Mouse (Mus musculus) intestine, embryonic 15.5 days (tissue): ENCODE measurements at regions not wholly inside any gene's neighbourhood (a gene's known extent, or its start where the extent isn't known, plus 50 kb on each side); places are given as distances from the start of the nearest gene placed in this dataset.

Experiments used
- ATAC-seq: fragments of 200-750 bp; cut with Nextera tagmentation; 2 replicates; pipeline ENCODE4 v1.8.0; 2017; ENCODE audit warnings: moderate TSS enrichment, moderate library complexity
- H3K27ac ChIP-seq: fragments of 300-500 bp; sonication (generic); 2 replicates; pipeline ENCODE4 v1.5.1; 2015; ENCODE audit warnings: mild to moderate bottlenecking, inconsistent platforms
- H3K27me3 ChIP-seq: fragments of 300-500 bp; sonication (generic); replicated peaks from 2 replicates; pipeline ENCODE4 v1.6.1; 2015; ENCODE audit warnings: inconsistent platforms
- H3K36me3 ChIP-seq: fragments of 300-500 bp; sonication (generic); 2 replicates; pipeline ENCODE4 v1.6.1; 2015; ENCODE audit warnings: inconsistent platforms
- H3K4me1 ChIP-seq: fragments of 300-500 bp; sonication (generic); replicated peaks from 2 replicates; pipeline ENCODE4 v1.6.1; 2015; ENCODE audit warnings: inconsistent platforms
- H3K4me2 ChIP-seq: fragments of 300-500 bp; sonication (generic); replicated peaks from 2 replicates; pipeline ENCODE4 v1.6.1; 2015; ENCODE audit warnings: mild to moderate bottlenecking, inconsistent platforms
- H3K4me3 ChIP-seq: fragments of 300-500 bp; sonication (generic); replicated peaks from 2 replicates; pipeline ENCODE4 v1.5.1; 2015; ENCODE audit warnings: inconsistent platforms
- H3K9ac ChIP-seq: fragments of 300-500 bp; sonication (generic); 2 replicates; pipeline ENCODE4 v1.6.1; 2015; ENCODE audit warnings: inconsistent platforms
- H3K9me3 ChIP-seq: fragments of 300-500 bp; sonication (generic); 2 replicates; pipeline ENCODE4 v1.6.1; 2016; ENCODE audit warnings: inconsistent platforms
- WGBS: fragments of 180-500 bp; shearing (Covaris S2); methylation state at CpG from one replicate; pipeline ENCODE4 v1.1.7; 2015; 5-methylcytosine and 5-hydroxymethylcytosine counted together

DNA sequence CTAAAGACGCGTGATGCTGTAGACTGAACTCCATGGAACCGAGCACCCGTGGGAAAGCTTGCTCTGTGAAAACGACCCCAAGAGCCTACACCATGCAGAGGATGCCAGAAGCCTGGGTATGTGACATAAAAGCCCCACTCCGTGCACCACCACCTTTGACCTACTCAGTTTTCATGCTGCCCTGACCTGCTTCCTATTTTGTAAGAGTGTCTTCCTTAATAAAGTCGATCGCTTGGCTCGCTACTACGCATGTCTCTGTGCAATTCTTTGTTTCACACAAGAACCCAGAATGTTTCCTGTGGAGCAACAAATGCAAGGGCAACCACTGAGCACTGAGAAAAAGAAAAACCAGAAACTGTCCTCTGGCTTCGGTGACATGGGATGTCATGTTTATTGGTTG lies 60.5 kb downstream of the Sec61b start:
- WGBS: 91% methylated on average over 11 of the region's 11 CpGs
- no peak overlapping the region for H3K9ac ChIP-seq

DNA sequence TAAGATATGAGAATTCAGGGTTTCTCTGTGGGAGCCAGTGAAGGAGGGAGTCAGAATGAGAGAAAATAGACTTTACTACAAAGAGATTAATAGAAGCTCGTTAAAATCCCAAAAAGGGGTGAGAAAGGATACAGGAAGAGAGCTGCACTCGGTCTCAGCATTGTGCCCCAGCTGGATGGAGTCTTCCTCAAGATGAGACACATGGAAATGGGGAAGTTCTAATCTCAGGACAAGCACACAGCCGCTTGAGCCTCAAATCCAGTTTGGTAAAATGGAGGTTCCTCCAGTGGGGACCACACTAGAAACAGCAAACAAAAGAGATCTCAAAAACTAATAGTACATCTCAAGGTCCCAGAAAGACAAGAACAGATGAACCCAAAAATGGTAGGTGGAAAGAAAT lies 93.2 kb downstream of the Sec61b start:
- 75% methylated on average over 3 of the region's 3 CpGs for WGBS
- Histone ChIP-seq H3K27me3 (no peaks in the 10 kb centered on the region), H3K4me1 (no peaks in the 10 kb centered on the region), H3K4me3 (no peak overlapping the region), H3K36me3 (no peaks in the 10 kb centered on the region), H3K9me3 (no peaks in the 10 kb centered on the region), H3K9ac (no peak overlapping the region), H3K4me2 (no peak overlapping the region), H3K27ac (no peak overlapping the region)
- ATAC-seq: no peak

More for the DNA sequence above, 60.5 kb downstream of the Sec61b start:
- Histone ChIP-seq H3K27ac (no peak overlapping the region), H3K9me3 (no peaks in the 10 kb centered on the region), H3K4me1 (no peaks in the 10 kb centered on the region), H3K4me2 (no peak overlapping the region), H3K27me3 (no peaks in the 10 kb centered on the region), H3K4me3 (no peak overlapping the region), H3K36me3 (no peaks in the 10 kb centered on the region)
- no peak for ATAC-seq

DNA sequence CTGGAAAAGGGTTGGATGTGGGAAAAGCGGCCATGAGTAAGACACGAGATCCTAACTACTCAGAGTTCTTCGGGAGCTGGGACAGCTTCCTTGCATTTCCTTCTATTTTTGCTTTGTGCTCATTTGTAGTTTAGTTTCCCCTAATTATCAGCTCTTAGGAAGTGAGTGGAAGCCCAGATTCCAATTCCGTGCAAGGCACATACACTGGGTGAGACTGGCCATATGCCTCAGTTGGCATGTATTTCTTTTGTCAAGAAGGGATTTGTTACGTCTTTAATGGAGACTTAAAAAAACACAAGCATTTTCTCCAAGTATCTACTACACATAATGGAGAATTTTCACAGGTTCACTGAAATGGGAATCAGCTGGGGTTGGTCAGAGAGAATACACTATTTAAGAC lies 96.4 kb downstream of the Sec61b start:
- no peaks in the 10 kb centered on the region for H3K36me3 ChIP-seq
- no peak overlapping the region for H3K4me3 ChIP-seq
- H3K27ac ChIP-seq: no peak overlapping the region
- no peaks in the 10 kb centered on the region for H3K9me3 ChIP-seq
- 89% methylated on average over 5 of the region's 5 CpGs for WGBS
- H3K9ac ChIP-seq: no peak overlapping the region
- H3K27me3 ChIP-seq: no peaks in the 10 kb centered on the region
- H3K4me2 ChIP-seq: no peak overlapping the region
- no peaks in the 10 kb centered on the region for H3K4me1 ChIP-seq
- ATAC-seq: no peak

DNA sequence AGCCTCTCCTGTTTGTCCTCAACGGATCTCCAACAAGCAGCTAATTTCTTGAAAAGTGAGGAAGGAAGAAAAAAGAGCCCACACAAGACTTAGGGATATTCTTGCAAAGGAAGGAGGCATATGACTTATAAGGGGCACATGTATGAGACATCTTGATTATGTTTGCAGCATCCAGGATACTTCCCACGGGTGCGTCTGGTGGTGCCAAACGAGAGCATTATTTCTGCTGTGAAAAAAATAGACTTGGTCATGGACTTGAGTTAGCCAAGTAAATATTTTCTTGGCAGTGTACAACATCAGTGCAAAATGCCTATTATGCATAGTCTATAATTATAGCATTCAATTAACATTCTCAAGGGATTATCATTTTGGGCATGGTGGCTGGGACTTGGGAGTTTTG lies 101.6 kb downstream of the Sec61b start:
- H3K27ac ChIP-seq: no peak overlapping the region
- ATAC-seq: no peak
- H3K4me3 ChIP-seq: no peak overlapping the region
- H3K9ac ChIP-seq: no peak overlapping the region
- no peaks in the 10 kb centered on the region for H3K9me3 ChIP-seq
- no peaks in the 10 kb centered on the region for H3K4me1 ChIP-seq
- no peaks in the 10 kb centered on the region for H3K27me3 ChIP-seq
- WGBS: 79% methylated on average over 4 of the region's 4 CpGs
- H3K36me3 ChIP-seq: no peaks in the 10 kb centered on the region
- H3K4me2 ChIP-seq: no peak overlapping the region

DNA sequence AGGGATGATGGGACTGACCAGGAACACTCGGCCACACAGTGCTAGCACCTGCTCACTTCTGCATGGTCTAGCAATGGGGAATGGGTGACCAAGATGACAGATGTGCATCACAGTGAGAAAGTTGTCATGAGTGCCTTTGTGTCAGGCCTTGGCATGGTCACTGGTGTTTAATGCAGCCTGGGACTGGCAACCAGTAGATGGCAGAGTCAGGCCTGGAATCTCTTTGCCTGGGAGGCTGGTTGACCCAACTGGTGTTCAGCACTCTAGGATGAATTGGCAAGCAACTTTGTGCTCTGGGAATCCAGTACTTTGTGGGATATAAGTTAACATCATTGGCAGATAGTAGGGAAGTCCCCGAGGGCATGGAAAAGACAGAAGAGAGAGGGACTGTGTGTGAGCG lies 103.0 kb downstream of the Sec61b start:
- H3K4me2 ChIP-seq: no peak overlapping the region
- no peaks in the 10 kb centered on the region for H3K27me3 ChIP-seq
- no peaks in the 10 kb centered on the region for H3K9me3 ChIP-seq
- no peak overlapping the region for H3K27ac ChIP-seq
- no peaks in the 10 kb centered on the region for H3K36me3 ChIP-seq
- H3K9ac ChIP-seq: no peak overlapping the region
- no peaks in the 10 kb centered on the region for H3K4me1 ChIP-seq
- no peak for ATAC-seq
- no peak overlapping the region for H3K4me3 ChIP-seq
- WGBS: 87% methylated on average over 3 of the region's 3 CpGs

DNA sequence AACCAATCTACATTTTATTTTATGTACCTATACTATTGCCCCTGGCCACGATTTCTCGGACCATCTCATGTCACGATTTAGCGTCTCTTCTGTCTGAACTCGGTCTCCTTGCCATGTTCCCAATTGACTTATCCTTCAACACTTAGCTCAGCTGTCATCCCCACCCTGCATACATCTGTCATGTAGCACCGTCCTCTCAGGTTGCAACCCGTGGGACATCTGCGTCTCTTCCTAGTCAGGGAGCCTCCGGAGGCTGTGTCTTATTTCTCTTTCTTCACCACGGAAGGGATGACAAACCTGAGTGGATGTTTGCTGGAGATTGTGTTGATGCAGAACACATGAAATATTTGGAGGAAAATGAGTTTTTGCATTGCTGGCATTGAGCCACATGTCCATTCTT lies 104.2 kb downstream of the Sec61b start:
- Histone ChIP-seq H3K9me3 (no peaks in the 10 kb centered on the region), H3K9ac (no peak overlapping the region), H3K27ac (no peak overlapping the region), H3K27me3 (no peaks in the 10 kb centered on the region), H3K36me3 (no peaks in the 10 kb centered on the region), H3K4me1 (no peaks in the 10 kb centered on the region), H3K4me2 (no peak overlapping the region), H3K4me3 (no peak overlapping the region)
- 87% methylated on average over 10 of the region's 10 CpGs for WGBS
- ATAC-seq: no peak

DNA sequence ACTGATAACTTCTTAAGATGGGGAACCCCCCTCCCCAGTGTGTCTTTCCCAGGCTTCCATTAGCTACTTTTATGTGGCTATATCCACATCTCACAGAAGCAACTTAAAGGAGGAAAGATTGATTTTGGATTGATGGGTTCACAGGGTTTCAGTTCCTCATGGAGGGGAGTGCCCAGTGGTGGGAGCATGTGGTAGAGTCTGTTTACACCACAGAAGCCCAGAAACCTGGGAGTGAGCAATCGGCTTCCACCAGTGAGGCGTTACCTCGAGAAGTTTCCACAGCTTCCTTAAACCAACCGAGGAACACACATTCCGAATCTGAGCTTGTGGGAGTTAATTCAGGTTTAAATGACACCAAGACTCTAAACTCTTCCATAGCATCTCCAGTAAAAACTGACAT lies 106.1 kb downstream of the Sec61b start:
- Histone ChIP-seq H3K27me3 (no peaks in the 10 kb centered on the region), H3K9me3 (no peaks in the 10 kb centered on the region), H3K9ac (no peak overlapping the region), H3K4me1 (no peaks in the 10 kb centered on the region), H3K36me3 (no peaks in the 10 kb centered on the region), H3K27ac (no peak overlapping the region), H3K4me3 (no peak overlapping the region), H3K4me2 (no peak overlapping the region)
- ATAC-seq: no peak
- WGBS: 89% methylated on average over 5 of the region's 5 CpGs

DNA sequence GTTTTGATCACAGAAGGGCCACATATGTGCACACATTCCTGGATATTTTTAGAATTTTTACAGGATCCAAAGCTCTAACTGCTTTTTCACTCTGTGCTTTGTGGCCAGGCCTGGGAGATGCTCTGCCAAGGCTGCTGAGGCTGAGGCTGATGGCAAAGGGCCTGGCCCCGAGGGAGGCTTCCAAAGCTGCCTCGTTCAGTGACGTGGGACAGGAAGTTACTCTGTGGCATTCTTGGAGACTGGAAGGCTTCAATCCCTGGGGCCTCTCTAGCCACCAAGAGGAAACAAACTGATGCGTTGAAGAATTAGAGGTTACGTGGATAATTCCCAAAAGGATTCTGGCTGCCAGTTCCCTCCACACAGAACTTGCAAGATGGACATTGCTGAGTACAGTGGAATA lies 112.8 kb downstream of the Sec61b start:
- Histone ChIP-seq H3K27me3 (no peaks in the 10 kb centered on the region), H3K4me2 (no peak overlapping the region), H3K27ac (no peak overlapping the region), H3K4me1 (no peaks in the 10 kb centered on the region), H3K36me3 (no peaks in the 10 kb centered on the region), H3K4me3 (no peak overlapping the region), H3K9me3 (no peaks in the 10 kb centered on the region), H3K9ac (no peak overlapping the region)
- no peak for ATAC-seq
- 52% methylated on average over 5 of the region's 5 CpGs for WGBS

DNA sequence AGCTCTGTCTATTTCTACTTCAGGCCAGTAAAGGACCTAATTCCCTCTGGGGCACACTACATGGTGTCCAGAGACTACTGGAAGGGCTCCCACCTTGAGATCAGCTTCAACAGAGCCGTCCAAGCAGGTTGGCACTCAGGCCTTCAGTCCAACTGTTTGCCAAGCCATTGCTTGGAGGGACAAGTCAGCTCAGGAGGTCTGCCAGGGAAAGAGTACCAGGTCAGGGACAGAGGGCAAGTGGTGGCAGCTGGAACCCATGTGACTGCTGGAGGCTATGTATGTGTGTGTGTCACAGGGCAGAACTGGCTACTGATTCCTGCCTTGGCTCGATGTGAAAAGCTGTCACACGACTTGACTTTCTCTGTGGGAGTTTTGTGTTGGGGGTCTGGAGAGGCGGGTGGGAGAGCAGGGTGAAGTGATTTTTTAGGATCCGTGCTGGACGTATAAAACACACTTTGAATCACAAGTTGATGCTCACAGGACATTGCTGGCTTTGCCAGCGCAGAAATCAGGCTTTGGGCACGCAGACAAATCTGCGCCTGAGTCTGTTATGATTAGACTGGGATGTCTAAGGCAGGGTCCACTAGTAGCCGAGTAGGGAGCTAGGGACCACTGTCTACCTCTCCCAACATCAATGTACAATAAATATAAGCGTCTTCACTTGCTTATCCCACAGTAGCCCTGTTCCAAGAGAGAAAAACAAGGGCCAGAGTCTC lies 118.0 kb downstream of the Sec61b start:
- WGBS: 88% methylated on average over 11 of the region's 11 CpGs
- H3K4me2 ChIP-seq: no peak overlapping the region
- no peaks in the 10 kb centered on the region for H3K36me3 ChIP-seq
- H3K4me1 ChIP-seq: no peaks in the 10 kb centered on the region
- no peak overlapping the region for H3K9ac ChIP-seq
- H3K27ac ChIP-seq: no peak overlapping the region
- no peak overlapping the region for H3K4me3 ChIP-seq
- ATAC-seq: no peak
- H3K27me3 ChIP-seq: no peaks in the 10 kb centered on the region
- no peaks in the 10 kb centered on the region for H3K9me3 ChIP-seq

DNA sequence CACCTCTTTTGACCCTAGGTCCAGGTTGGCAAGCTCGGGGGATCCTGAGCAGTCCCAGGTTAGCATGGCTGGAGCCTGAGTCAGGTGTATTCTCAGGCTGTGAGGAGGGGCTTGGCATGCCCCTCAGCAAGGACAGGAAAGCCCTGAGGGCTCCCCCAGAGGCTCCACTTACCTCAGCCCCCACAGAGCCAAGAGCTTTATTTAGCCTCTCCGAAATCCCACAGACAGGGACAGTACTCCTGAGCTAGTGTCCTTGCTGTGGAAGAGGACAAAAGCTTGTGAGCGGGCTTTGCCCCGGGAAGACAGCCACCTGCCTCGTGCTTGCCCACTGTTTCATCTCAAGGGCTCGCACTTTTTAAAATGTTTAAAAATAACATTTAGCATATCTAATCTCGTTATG lies 118.7 kb downstream of the Sec61b start:
- no peak overlapping the region for H3K4me3 ChIP-seq
- H3K9ac ChIP-seq: no peak overlapping the region
- no peak overlapping the region for H3K27ac ChIP-seq
- no peaks in the 10 kb centered on the region for H3K27me3 ChIP-seq
- H3K9me3 ChIP-seq: no peaks in the 10 kb centered on the region
- no peaks in the 10 kb centered on the region for H3K36me3 ChIP-seq
- no peak overlapping the region for H3K4me2 ChIP-seq
- ATAC-seq: no peak
- no peaks in the 10 kb centered on the region for H3K4me1 ChIP-seq
- 80% methylated on average over 7 of the region's 7 CpGs for WGBS

DNA sequence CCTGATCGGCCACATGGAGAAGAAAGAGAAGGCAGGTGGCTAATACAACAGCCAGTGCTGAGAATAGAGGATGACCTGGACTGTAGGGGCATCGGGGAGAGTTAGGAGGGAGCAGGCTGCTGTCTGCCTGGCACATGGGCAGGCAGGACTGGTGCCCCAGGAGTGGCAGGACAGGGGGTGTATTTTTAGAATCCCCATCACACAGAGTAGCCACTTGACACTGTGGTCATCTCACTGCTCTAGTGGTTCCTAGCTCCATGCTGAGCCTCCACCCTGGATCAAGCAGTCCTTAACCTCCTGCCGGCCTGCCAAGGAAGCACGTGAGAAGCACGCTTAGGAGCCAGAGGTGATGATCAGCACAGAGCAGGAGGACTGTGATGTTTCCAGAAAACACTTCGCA lies 119.7 kb downstream of the Sec61b start:
- H3K27me3 ChIP-seq: no peaks in the 10 kb centered on the region
- H3K9me3 ChIP-seq: no peaks in the 10 kb centered on the region
- no peak for ATAC-seq
- H3K4me3 ChIP-seq: no peak overlapping the region
- no peaks in the 10 kb centered on the region for H3K4me1 ChIP-seq
- H3K36me3 ChIP-seq: no peaks in the 10 kb centered on the region
- H3K27ac ChIP-seq: no peak overlapping the region
- WGBS: 87% methylated on average over 6 of the region's 6 CpGs
- no peak overlapping the region for H3K4me2 ChIP-seq
- H3K9ac ChIP-seq: no peak overlapping the region

DNA sequence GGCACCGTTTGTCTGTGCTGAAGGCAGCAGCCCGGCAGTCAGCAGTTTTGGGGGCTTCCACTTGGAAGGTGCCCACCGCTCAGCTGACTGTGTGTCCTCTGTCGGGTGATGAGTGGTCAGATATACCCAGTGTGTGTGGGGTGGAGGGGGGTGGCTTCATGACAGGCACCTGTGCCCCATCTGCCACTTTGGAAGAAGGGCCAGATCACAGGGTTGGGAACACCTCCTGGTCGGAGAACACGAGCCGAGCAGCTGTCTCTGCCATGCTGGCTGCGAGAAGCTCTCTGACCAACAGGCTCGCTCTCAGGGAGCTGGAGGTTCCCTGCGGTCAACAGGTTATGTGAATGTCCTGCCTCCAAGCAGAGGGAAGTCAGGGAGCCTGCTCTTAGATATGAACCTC lies 121.4 kb downstream of the Sec61b start:
- no peak overlapping the region for H3K4me2 ChIP-seq
- 81% methylated on average over 10 of the region's 10 CpGs for WGBS

DNA sequence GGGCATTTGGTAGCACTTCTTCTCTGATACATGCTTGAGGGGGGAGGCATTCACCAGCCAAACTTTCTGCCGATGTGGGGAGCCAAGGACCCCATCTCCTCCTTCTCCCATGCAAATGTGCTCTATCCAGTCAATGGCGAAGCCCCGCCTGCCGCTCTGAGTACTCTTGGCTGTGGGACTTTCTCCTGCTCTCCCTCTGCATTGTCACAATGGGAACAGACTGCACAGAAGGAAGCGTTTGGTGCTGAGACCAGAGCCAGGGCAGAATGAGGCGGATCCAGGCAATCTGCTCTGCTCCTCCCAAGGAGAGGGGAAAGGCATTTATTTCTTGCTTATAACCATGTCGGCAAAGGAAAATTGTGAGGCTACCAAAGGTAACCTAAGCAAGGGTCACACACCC lies 123.1 kb downstream of the Sec61b start:
- Histone ChIP-seq H3K27me3 (no peaks in the 10 kb centered on the region), H3K4me3 (no peak overlapping the region), H3K4me1 (no peaks in the 10 kb centered on the region), H3K9me3 (no peaks in the 10 kb centered on the region), H3K36me3 (no peaks in the 10 kb centered on the region), H3K9ac (no peak overlapping the region), H3K27ac (no peak overlapping the region), H3K4me2 (no peak overlapping the region)
- no peak for ATAC-seq
- WGBS: 72% methylated on average over 7 of the region's 7 CpGs

More for the DNA sequence above, 121.4 kb downstream of the Sec61b start:
- no peak for ATAC-seq
- Histone ChIP-seq H3K4me1 (no peaks in the 10 kb centered on the region), H3K9me3 (no peaks in the 10 kb centered on the region), H3K36me3 (no peaks in the 10 kb centered on the region), H3K9ac (no peak overlapping the region), H3K4me3 (no peak overlapping the region), H3K27me3 (no peaks in the 10 kb centered on the region), H3K27ac (no peak overlapping the region)
